Mouse (Mus musculus) adrenal gland, adult 2 months (tissue): ENCODE data around the gene Atp8b3. TPM values are rescaled to one million over a fixed set of nuclear protein-coding genes. Genes with fewer than 3 reads are reported as not detected.
A peak's percentile ranks its signal among the peaks of the same experiment; 100 is the strongest.

Experiments used
- DNase-seq: peaks from one replicate; pipeline ENCODE4 v3.0.0; 2021
- polyA plus RNA-seq: library from polyadenylated mRNA; depleted of rRNA; stranded (reverse); fragments of >200 nt; gene quantifications from 2 replicates; pipeline ENCODE4 v1.2.3, GENCODE M21; 2012; rRNA removed
- total RNA-seq, 2 experiments: library from RNA; stranded (reverse); gene quantifications; 2 replicates each; pipeline ENCODE4 v1.2.3; 2021

Gene Atp8b3
- total and polyA plus RNA-seq, 3 experiments, result 0.16 to 1.1 (median 0.52) TPM

- no peak for DNase-seq
These were observed 19.6 kb downstream of the Atp8b3 start for GRCm38 (mm10) chr10:80519287-80519686.

- DNase-seq, result no peak
These were observed 25.2 kb downstream of the Atp8b3 start for GRCm38 (mm10) chr10:80513739-80514138.

GRCm38 (mm10) chr10:80510273-80510660 lies 28.7 kb downstream of the Atp8b3 start:
- DNase-seq, result no peak

- peak; percentile 81 for DNase-seq
These were observed 29.3 kb downstream of the Atp8b3 start for GRCm38 (mm10) chr10:80509412-80510272.

GRCm38 (mm10) chr10:80506222-80506621 lies 32.7 kb downstream of the Atp8b3 start:
- peak; percentile 55 for DNase-seq

- DNase-seq, result no peak
These were observed 34.2 kb downstream of the Atp8b3 start for GRCm38 (mm10) chr10:80504724-80505123.

GRCm38 (mm10) chr10:80503599-80504220 lies 35.2 kb downstream of the Atp8b3 start:
- peak; percentile 36 for DNase-seq

- no peak for DNase-seq
These were observed 36.1 kb downstream of the Atp8b3 start for GRCm38 (mm10) chr10:80502819-80503314.

- DNase-seq, result no peak
These were observed 36.6 kb downstream of the Atp8b3 start for GRCm38 (mm10) chr10:80502291-80502690.

- no peak for DNase-seq
These were observed 42.5 kb downstream of the Atp8b3 start for GRCm38 (mm10) chr10:80496421-80496820.

GRCm38 (mm10) chr10:80495901-80496300 lies 43.0 kb downstream of the Atp8b3 start:
- no peak for DNase-seq

GRCm38 (mm10) chr10:80494732-80495131 lies 44.2 kb downstream of the Atp8b3 start, which contains the start of gene Onecut3:
Gene Onecut3 (plus strand): TSS chr10:80494835.
- peak; percentile 63 for DNase-seq

- peak; percentile 73 for DNase-seq
These were observed 48.9 kb downstream of the Atp8b3 start for GRCm38 (mm10) chr10:80490051-80490450.

GRCm38 (mm10) chr10:80486862-80487379 lies 52.0 kb downstream of the Atp8b3 start:
- no peak for DNase-seq

- no peak for DNase-seq
These were observed 57.9 kb downstream of the Atp8b3 start for GRCm38 (mm10) chr10:80481002-80481401.

- DNase-seq, result no peak
These were observed 60.4 kb downstream of the Atp8b3 start for GRCm38 (mm10) chr10:80478531-80478930.

- DNase-seq, result peak; percentile 92
These were observed 63.5 kb downstream of the Atp8b3 start for GRCm38 (mm10) chr10:80475290-80475959.

Other genes starting within 250 kb of the Atp8b3 start
- gene Rps15, start 246.7 kb downstream of the Atp8b3 start, total RNA-seq, result 1,000 to 10,000 TPM; 1,320 to 1,332 TPM
- 1,020 and 1,031 TPM in 2 replicates for gene Rps15, start 246.7 kb downstream of the Atp8b3 start, polyA plus RNA-seq
- 1 to 10 TPM in 1 of 2 experiments, under 1 TPM in 1; 0.72 to 3.0 TPM for gene Apc2, start 243.1 kb downstream of the Atp8b3 start, total RNA-seq
- gene Apc2, start 243.1 kb downstream of the Atp8b3 start, polyA plus RNA-seq, result 2.5 and 4.0 TPM in 2 replicates
- 10 to 100 TPM; 21.6 to 32.5 TPM for gene 2310011J03Rik, start 218.6 kb downstream of the Atp8b3 start, total RNA-seq
- gene 2310011J03Rik, start 218.6 kb downstream of the Atp8b3 start, polyA plus RNA-seq, result 57.0 and 61.7 TPM in 2 replicates
- 1 to 10 TPM; 1.8 to 3.4 TPM for gene Pcsk4, start 209.6 kb downstream of the Atp8b3 start, total RNA-seq
- 15.9 and 19.6 TPM in 2 replicates for gene Pcsk4, start 209.6 kb downstream of the Atp8b3 start, polyA plus RNA-seq
- gene Reep6, start 209.2 kb downstream of the Atp8b3 start, total RNA-seq, result 10 to 100 TPM; 11.1 to 15.6 TPM
- 11.3 and 15.7 TPM in 2 replicates for gene Reep6, start 209.2 kb downstream of the Atp8b3 start, polyA plus RNA-seq
- gene Adamtsl5, start 190.7 kb downstream of the Atp8b3 start, total RNA-seq, result 10 to 100 TPM in 1 of 2 experiments, 1 to 10 TPM in 1; 8.0 to 10.3 TPM
- gene Adamtsl5, start 190.7 kb downstream of the Atp8b3 start, polyA plus RNA-seq, result 35.1 and 41.5 TPM in 2 replicates
- under 1 TPM; 0.14 to 0.45 TPM for gene Plk5, start 182.7 kb downstream of the Atp8b3 start, total RNA-seq
- gene Plk5, start 182.7 kb downstream of the Atp8b3 start, polyA plus RNA-seq, result 1.5 and 2.6 TPM in 2 replicates
- 10 to 100 TPM; 19.2 to 19.5 TPM for gene Mex3d, start 151.5 kb downstream of the Atp8b3 start, total RNA-seq
- gene Mex3d, start 151.5 kb downstream of the Atp8b3 start, polyA plus RNA-seq, result 60.7 and 61.5 TPM in 2 replicates
- 100 to 1,000 TPM; 125 to 146 TPM for gene Mbd3, start 139.6 kb downstream of the Atp8b3 start, total RNA-seq
- gene Mbd3, start 139.6 kb downstream of the Atp8b3 start, polyA plus RNA-seq, result 158 and 165 TPM in 2 replicates
- gene Uqcr11, start 132.3 kb downstream of the Atp8b3 start, total RNA-seq, result 1,000 to 10,000 TPM in 1 of 2 experiments, 100 to 1,000 TPM in 1; 714 to 1,027 TPM
- 2,955 and 2,958 TPM in 2 replicates for gene Uqcr11, start 132.3 kb downstream of the Atp8b3 start, polyA plus RNA-seq
- 10 to 100 TPM; 46.6 to 55.4 TPM for gene Tcf3, start 105.5 kb downstream of the Atp8b3 start, total RNA-seq
- gene Tcf3, start 105.5 kb downstream of the Atp8b3 start, polyA plus RNA-seq, result 148 and 152 TPM in 2 replicates
- gene Onecut3, start 44.3 kb downstream of the Atp8b3 start, total RNA-seq, result not detected
- gene Onecut3, start 44.3 kb downstream of the Atp8b3 start, polyA plus RNA-seq, result not detected in 2 replicates
- gene Rexo1, start 22.4 kb upstream of the Atp8b3 start, total RNA-seq, result 10 to 100 TPM; 37.1 to 41.8 TPM
- 88.8 and 105 TPM in 2 replicates for gene Rexo1, start 22.4 kb upstream of the Atp8b3 start, polyA plus RNA-seq
- 10 to 100 TPM in 1 of 2 experiments, 1 to 10 TPM in 1; 9.6 to 10.6 TPM for gene Klf16, start 38.2 kb upstream of the Atp8b3 start, total RNA-seq
- gene Klf16, start 38.2 kb upstream of the Atp8b3 start, polyA plus RNA-seq, result 39.5 and 48.0 TPM in 2 replicates
- gene Abhd17a, start 51.2 kb upstream of the Atp8b3 start, total RNA-seq, result 100 to 1,000 TPM in 1 of 2 experiments, 10 to 100 TPM in 1; 86.5 to 104 TPM
- gene Abhd17a, start 51.2 kb upstream of the Atp8b3 start, polyA plus RNA-seq, result 613 and 625 TPM in 2 replicates
- 10 to 100 TPM; 55.9 to 68.7 TPM for gene Scamp4, start 63.7 kb upstream of the Atp8b3 start, total RNA-seq
- gene Scamp4, start 63.7 kb upstream of the Atp8b3 start, polyA plus RNA-seq, result 161 and 190 TPM in 2 replicates
- gene Adat3, start 63.8 kb upstream of the Atp8b3 start, total RNA-seq, result 1 to 10 TPM; 2.0 to 4.0 TPM
- gene Adat3, start 63.8 kb upstream of the Atp8b3 start, polyA plus RNA-seq, result 31.5 and 33.0 TPM in 2 replicates
- 1 to 10 TPM; 1.3 to 1.4 TPM for gene Gm49322, start 66.9 kb upstream of the Atp8b3 start, total RNA-seq
- 2.2 and 2.3 TPM in 2 replicates for gene Gm49322, start 66.9 kb upstream of the Atp8b3 start, polyA plus RNA-seq
- 100 to 1,000 TPM; 110 to 133 TPM for gene Csnk1g2, start 83.7 kb upstream of the Atp8b3 start, total RNA-seq
- gene Csnk1g2, start 83.7 kb upstream of the Atp8b3 start, polyA plus RNA-seq, result 241 and 255 TPM in 2 replicates
- 10 to 100 TPM; 54.1 to 73.9 TPM for gene Btbd2, start 117.9 kb upstream of the Atp8b3 start, total RNA-seq
- gene Btbd2, start 117.9 kb upstream of the Atp8b3 start, polyA plus RNA-seq, result 165 and 166 TPM in 2 replicates
- 100 to 1,000 TPM; 185 to 189 TPM for gene Mknk2, start 139.0 kb upstream of the Atp8b3 start, total RNA-seq
- gene Mknk2, start 139.0 kb upstream of the Atp8b3 start, polyA plus RNA-seq, result 427 and 546 TPM in 2 replicates
- 10 to 100 TPM; 18.0 to 19.4 TPM for gene Mob3a, start 162.9 kb upstream of the Atp8b3 start, total RNA-seq
- 22.5 and 27.1 TPM in 2 replicates for gene Mob3a, start 162.9 kb upstream of the Atp8b3 start, polyA plus RNA-seq
- gene Izumo4, start 163.1 kb upstream of the Atp8b3 start, total RNA-seq, result 10 to 100 TPM; 13.2 to 21.2 TPM
- gene Izumo4, start 163.1 kb upstream of the Atp8b3 start, polyA plus RNA-seq, result 73.3 and 74.3 TPM in 2 replicates
- gene Ap3d1, start 203.1 kb upstream of the Atp8b3 start, total RNA-seq, result 100 to 1,000 TPM in 1 of 2 experiments, 10 to 100 TPM in 1; 85.6 to 104 TPM
- gene Ap3d1, start 203.1 kb upstream of the Atp8b3 start, polyA plus RNA-seq, result 98.1 and 131 TPM in 2 replicates
- 10 to 100 TPM; 31.7 to 80.6 TPM for gene Dot1l, start 216.1 kb upstream of the Atp8b3 start, total RNA-seq
- 109 and 170 TPM in 2 replicates for gene Dot1l, start 216.1 kb upstream of the Atp8b3 start, polyA plus RNA-seq